Mouse (Mus musculus) kidney, adult 2 months (tissue): ENCODE results near the gene Abcg8. TPM values are rescaled to one million over a fixed set of nuclear protein-coding genes. Genes with fewer than 3 reads are reported as not detected.

Experiments used
- DNase-seq: peaks from one replicate; pipeline ENCODE4 v3.0.0; 2021
- H3K27ac ChIP-seq: fragments of 200-500 bp; 2 replicates; pipeline ENCODE4 v1.5.1; 2012; ENCODE audit warnings: low read depth, low read length, control low read depth, inconsistent platforms; ENCODE audit not compliant: insufficient read depth
- H3K27me3 ChIP-seq: fragments of 200-500 bp; replicated peaks from 2 replicates; pipeline ENCODE4 v1.6.1; 2012; ENCODE audit warnings: mild to moderate bottlenecking, moderate library complexity, low read length, inconsistent platforms; ENCODE audit not compliant: control insufficient read depth, insufficient read depth
- H3K36me3 ChIP-seq: fragments of 200-500 bp; 2 replicates; pipeline ENCODE4 v1.6.1; 2012; ENCODE audit warnings: mild to moderate bottlenecking, moderate library complexity, low read length, inconsistent platforms; ENCODE audit not compliant: control insufficient read depth, insufficient read depth
- H3K4me1 ChIP-seq: fragments of 200-500 bp; 2 replicates; pipeline ENCODE4 v1.6.1; 2011; ENCODE audit warnings: low read length; ENCODE audit not compliant: control insufficient read depth, insufficient read depth
- H3K4me3 ChIP-seq: fragments of 200-500 bp; 2 replicates; pipeline ENCODE4 v1.5.1; 2011; ENCODE audit warnings: mild to moderate bottlenecking, low read depth, low read length, control low read depth; ENCODE audit not compliant: insufficient read depth
- CTCF ChIP-seq: fragments of 200-500 bp; conservative IDR thresholded peaks from 2 replicates; pipeline ENCODE4 v1.5.1; 2011; ENCODE audit warnings: low read depth, mild to moderate bottlenecking, control low read depth, low read length, moderate library complexity, mixed read lengths; ENCODE audit not compliant: insufficient read depth, insufficient read length
- POLR2A ChIP-seq: fragments of 200-500 bp; IDR thresholded peaks from one replicate; pipeline ENCODE4 v1.6.1; 2011; ENCODE audit warnings: low read depth, low read length, control low read depth
- WGBS: fragments of 180-500 bp; shearing (Covaris S2); methylation state at CpG from one replicate; pipeline ENCODE4 v1.1.7; 2018; 5-methylcytosine and 5-hydroxymethylcytosine counted together
- polyA plus RNA-seq: library from polyadenylated mRNA; depleted of rRNA; stranded (reverse); fragments of >200 nt; gene quantifications from 2 replicates; pipeline ENCODE4 v1.2.3, GENCODE M21; 2012

Gene Abcg8
- polyA plus RNA-seq, 1 experiment: 0.33 TPM

GRCm38 (mm10) chr17:84639796-84640378 lies 36.2 kb upstream of the Abcg8 start:
- no peak for DNase-seq
- Histone ChIP-seq H3K4me1 (no peaks in the 10 kb centered on the region), H3K4me3 (no peak overlapping the region), H3K27me3 (no peaks in the 10 kb centered on the region), H3K36me3 (no peaks in the 10 kb centered on the region; the same call in 1 of the 2 replicates), H3K27ac (no peak overlapping the region)
- TF ChIP-seq CTCF: no peak
- no peak for TF ChIP-seq POLR2A
- 63% methylated on average over 10 of the region's 10 CpGs for WGBS

GRCm38 (mm10) chr17:84641893-84642292 lies 34.2 kb upstream of the Abcg8 start:
- Histone ChIP-seq H3K27ac (no peak overlapping the region), H3K4me3 (no peak overlapping the region), H3K27me3 (no peaks in the 10 kb centered on the region), H3K36me3 (no peaks in the 10 kb centered on the region; the same call in 1 of the 2 replicates), H3K4me1 (no peaks in the 10 kb centered on the region)
- 44% methylated on average over 3 of the region's 3 CpGs for WGBS
- TF ChIP-seq CTCF (peak; percentile 74), POLR2A (no peak)
- peak; percentile 65 for DNase-seq

- DNase-seq: no peak
- 84% methylated on average over 9 of the region's 9 CpGs for WGBS
- Histone ChIP-seq H3K27me3 (no peaks in the 10 kb centered on the region), H3K36me3 (no peaks in the 10 kb centered on the region; the same call in none of the 2 replicates), H3K4me3 (no peak overlapping the region), H3K27ac (no peak overlapping the region), H3K4me1 (no peaks in the 10 kb centered on the region)
- TF ChIP-seq POLR2A: no peak
- no peak for TF ChIP-seq CTCF
Observed at GRCm38 (mm10) chr17:84642324-84642723, 33.8 kb upstream of the Abcg8 start.

GRCm38 (mm10) chr17:84644292-84645050 lies 31.6 kb upstream of the Abcg8 start:
- Histone ChIP-seq H3K36me3 (no peaks in the 10 kb centered on the region; the same call in none of the 2 replicates), H3K4me1 (no peaks in the 10 kb centered on the region), H3K4me3 (no peak overlapping the region), H3K27me3 (no peaks in the 10 kb centered on the region), H3K27ac (no peak overlapping the region)
- 80% methylated on average over 16 of the region's 16 CpGs for WGBS
- TF ChIP-seq POLR2A (no peak), CTCF (no peak)
- no peak for DNase-seq

GRCm38 (mm10) chr17:84645119-84645518 lies 31.0 kb upstream of the Abcg8 start:
- H3K4me1 ChIP-seq: no peaks in the 10 kb centered on the region
- DNase-seq: no peak
- TF ChIP-seq POLR2A (no peak), CTCF (no peak)
- no peak overlapping the region for H3K27ac ChIP-seq
- H3K4me3 ChIP-seq: no peak overlapping the region
- 59% methylated on average over 9 of the region's 9 CpGs for WGBS
- no peaks in the 10 kb centered on the region; the same call in none of the 2 replicates for H3K36me3 ChIP-seq
- no peaks in the 10 kb centered on the region for H3K27me3 ChIP-seq

GRCm38 (mm10) chr17:84645894-84646293 lies 30.2 kb upstream of the Abcg8 start:
- H3K27ac ChIP-seq: no peak overlapping the region
- H3K4me3 ChIP-seq: no peak overlapping the region
- TF ChIP-seq CTCF (no peak), POLR2A (no peak)
- no peaks in the 10 kb centered on the region for H3K27me3 ChIP-seq
- no peaks in the 10 kb centered on the region for H3K4me1 ChIP-seq
- no peak for DNase-seq
- WGBS: 33% methylated on average over 4 of the region's 7 CpGs
- H3K36me3 ChIP-seq: no peaks in the 10 kb centered on the region; the same call in none of the 2 replicates

GRCm38 (mm10) chr17:84646477-84646876 lies 29.6 kb upstream of the Abcg8 start:
- DNase-seq: no peak
- Histone ChIP-seq H3K27me3 (no peaks in the 10 kb centered on the region), H3K4me3 (no peak overlapping the region), H3K4me1 (no peaks in the 10 kb centered on the region), H3K36me3 (no peaks in the 10 kb centered on the region; the same call in none of the 2 replicates), H3K27ac (no peak overlapping the region)
- 79% methylated on average over 2 of the region's 2 CpGs for WGBS
- TF ChIP-seq POLR2A (no peak), CTCF (no peak)
